Mouse (Mus musculus) small intestine, adult 2 months (tissue): ENCODE measurements around the gene Mphosph9. TPM values are rescaled to one million over a fixed set of nuclear protein-coding genes. Genes with fewer than 3 reads are reported as not detected.

Experiments
- H3K27ac ChIP-seq: fragments of 200-500 bp; 2 replicates; pipeline ENCODE4 v1.5.1; 2012; ENCODE audit warnings: low read depth, low read length, control low read depth, inconsistent platforms; ENCODE audit not compliant: insufficient read depth
- H3K27me3 ChIP-seq: fragments of 200-500 bp; 2 replicates; pipeline ENCODE4 v1.6.1; 2012; ENCODE audit warnings: mild to moderate bottlenecking, moderate library complexity, low read length, inconsistent platforms; ENCODE audit not compliant: control insufficient read depth, insufficient read depth
- H3K36me3 ChIP-seq: fragments of 200-500 bp; 2 replicates; pipeline ENCODE4 v1.6.1; 2012; ENCODE audit warnings: mild to moderate bottlenecking, low read length, control low read depth, inconsistent platforms; ENCODE audit not compliant: control insufficient read depth, insufficient read depth
- H3K4me1 ChIP-seq: fragments of 200-500 bp; 2 replicates; pipeline ENCODE4 v1.6.1; 2012; ENCODE audit warnings: low read length, inconsistent platforms, mixed read lengths; ENCODE audit not compliant: control insufficient read depth, insufficient read depth, insufficient read length
- H3K4me3 ChIP-seq: fragments of 200-500 bp; 2 replicates; pipeline ENCODE4 v1.5.1; 2012; ENCODE audit warnings: low read depth, mild to moderate bottlenecking, control low read depth, inconsistent platforms, low read length, moderate library complexity
- CTCF ChIP-seq: fragments of 200-500 bp; IDR thresholded peaks from 2 replicates; pipeline ENCODE4 v1.5.1; 2012; ENCODE audit warnings: low read depth, mild to moderate bottlenecking, control low read depth, inconsistent platforms, low read length, moderate library complexity, mixed read lengths; ENCODE audit not compliant: insufficient replicate concordance, insufficient read length; ENCODE audit errors: extremely low read depth
- POLR2A ChIP-seq: fragments of 200-500 bp; IDR thresholded peaks from 2 replicates; pipeline ENCODE4 v1.6.1; 2012; ENCODE audit warnings: low read depth, mild to moderate bottlenecking, control low read depth, inconsistent platforms, low read length, moderate library complexity
- WGBS: fragments of 180-500 bp; shearing (Covaris S2); methylation state at CpG from one replicate; pipeline ENCODE4 v1.1.7; 2018; 5-methylcytosine and 5-hydroxymethylcytosine counted together
- polyA plus RNA-seq: library from polyadenylated mRNA; depleted of rRNA; stranded (reverse); fragments of >200 nt; gene quantifications from 2 replicates; pipeline ENCODE4 v1.2.3, GENCODE M21; 2012

Gene Mphosph9
- polyA plus RNA-seq, 1 experiment: 1.4 TPM

GRCm38 (mm10) chr5:124267652-124268051, 60.1 kb downstream of the Mphosph9 start:
- Histone ChIP-seq H3K4me1 (no peaks in the 10 kb centered on the region), H3K27ac (no peak overlapping the region), H3K4me3 (no peak overlapping the region), H3K36me3 (peaks cover 4% of the 10 kb centered on the region), H3K27me3 (no peaks in the 10 kb centered on the region)
- WGBS: 76% methylated on average over 6 of the region's 6 CpGs
- TF ChIP-seq CTCF (no peak), POLR2A (no peak)

GRCm38 (mm10) chr5:124266821-124267220, 61.0 kb downstream of the Mphosph9 start:
- Histone ChIP-seq H3K27me3 (no peaks in the 10 kb centered on the region), H3K36me3 (peaks cover 5% of the 10 kb centered on the region), H3K27ac (no peak overlapping the region), H3K4me1 (no peaks in the 10 kb centered on the region), H3K4me3 (no peak overlapping the region)
- WGBS: 87% methylated on average over 6 of the region's 6 CpGs
- no peak for TF ChIP-seq CTCF
- TF ChIP-seq POLR2A: no peak

GRCm38 (mm10) chr5:124263246-124263645, 64.5 kb downstream of the Mphosph9 start:
- Histone ChIP-seq H3K4me3 (no peak overlapping the region), H3K27me3 (no peaks in the 10 kb centered on the region), H3K4me1 (no peaks in the 10 kb centered on the region), H3K27ac (no peak overlapping the region), H3K36me3 (peaks cover 15% of the 10 kb centered on the region)
- no peak for TF ChIP-seq CTCF
- TF ChIP-seq POLR2A: no peak
- 81% methylated on average over 4 of the region's 4 CpGs for WGBS

- 59% methylated on average over 4 of the region's 4 CpGs for WGBS
- no peak for TF ChIP-seq POLR2A
- no peak for TF ChIP-seq CTCF
- Histone ChIP-seq H3K36me3 (peaks cover 15% of the 10 kb centered on the region), H3K27ac (no peak overlapping the region), H3K4me3 (no peak overlapping the region), H3K4me1 (no peaks in the 10 kb centered on the region), H3K27me3 (no peaks in the 10 kb centered on the region)
Measured at GRCm38 (mm10) chr5:124262090-124262489, 65.7 kb downstream of the Mphosph9 start.

GRCm38 (mm10) chr5:124259133-124259532, 68.6 kb downstream of the Mphosph9 start:
- no peak overlapping the region for H3K27ac ChIP-seq
- TF ChIP-seq CTCF (no peak), POLR2A (no peak)
- WGBS: 62% methylated on average over 2 of the region's 2 CpGs
- no peaks in the 10 kb centered on the region for H3K27me3 ChIP-seq
- no peak overlapping the region for H3K4me3 ChIP-seq
- peaks cover 14% of the 10 kb centered on the region for H3K36me3 ChIP-seq
- H3K4me1 ChIP-seq: no peaks in the 10 kb centered on the region

- no peak for TF ChIP-seq POLR2A
- no peak overlapping the region for H3K4me3 ChIP-seq
- 97% methylated on average over 1 of the region's 1 CpGs for WGBS
- no peaks in the 10 kb centered on the region for H3K27me3 ChIP-seq
- H3K27ac ChIP-seq: no peak overlapping the region
- H3K36me3 ChIP-seq: peaks cover 15% of the 10 kb centered on the region
- H3K4me1 ChIP-seq: no peaks in the 10 kb centered on the region
Measured at GRCm38 (mm10) chr5:124258026-124258425, 69.7 kb downstream of the Mphosph9 start.

GRCm38 (mm10) chr5:124255141-124255540, 72.6 kb downstream of the Mphosph9 start:
- no peaks in the 10 kb centered on the region for H3K27me3 ChIP-seq
- H3K4me3 ChIP-seq: no peak overlapping the region
- no peak for TF ChIP-seq CTCF
- TF ChIP-seq POLR2A: no peak
- 92% methylated on average over 7 of the region's 7 CpGs for WGBS
- peaks cover 12% of the 10 kb centered on the region for H3K36me3 ChIP-seq
- H3K4me1 ChIP-seq: no peaks in the 10 kb centered on the region
- no peak overlapping the region for H3K27ac ChIP-seq

GRCm38 (mm10) chr5:124253555-124253954, 74.2 kb downstream of the Mphosph9 start:
- TF ChIP-seq CTCF: no peak
- TF ChIP-seq POLR2A: no peak
- no peaks in the 10 kb centered on the region; the same call in 1 of the 2 replicates for H3K4me1 ChIP-seq
- 90% methylated on average over 8 of the region's 8 CpGs for WGBS

More at GRCm38 (mm10) chr5:124253555-124253954, 74.2 kb downstream of the Mphosph9 start:
- H3K36me3 ChIP-seq: peaks cover 6% of the 10 kb centered on the region
- H3K27ac ChIP-seq: no peak overlapping the region
- H3K27me3 ChIP-seq: no peaks in the 10 kb centered on the region
- H3K4me3 ChIP-seq: no peak overlapping the region
